Mouse (Mus musculus) liver, embryonic 12.5 days (tissue): ENCODE results near the gene Ccdc146. TPM values are rescaled to one million over a fixed set of nuclear protein-coding genes. Genes with fewer than 3 reads are reported as not detected.
"Not testable (repeated sequence)": the region's sequence is repeated elsewhere in the genome, so short reads cannot be mapped to it uniquely, and the experiment has no call there.

Source experiments
- ATAC-seq: fragments of 200-750 bp; cut with Nextera tagmentation; 2 replicates; pipeline ENCODE4 v1.8.0; 2017; ENCODE audit warnings: moderate number of reproducible peaks, mild to moderate bottlenecking, moderate library complexity
- H3K27ac ChIP-seq: fragments of 300-500 bp; sonication (generic); 2 replicates; pipeline ENCODE4 v1.5.1; 2016; ENCODE audit warnings: mild to moderate bottlenecking
- H3K27me3 ChIP-seq: fragments of 300-500 bp; sonication (generic); replicated peaks from 2 replicates; pipeline ENCODE4 v1.6.1; 2016; ENCODE audit warnings: mild to moderate bottlenecking, moderate library complexity
- H3K36me3 ChIP-seq: fragments of 300-500 bp; sonication (generic); 2 replicates; pipeline ENCODE4 v1.6.1; 2016; ENCODE audit warnings: mild to moderate bottlenecking, moderate library complexity
- H3K4me1 ChIP-seq: fragments of 300-500 bp; sonication (generic); 2 replicates; pipeline ENCODE4 v1.6.1; 2016
- H3K4me2 ChIP-seq: fragments of 300-500 bp; sonication (generic); 2 replicates; pipeline ENCODE4 v1.6.1; 2016; ENCODE audit warnings: mild to moderate bottlenecking, moderate library complexity
- H3K4me3 ChIP-seq: fragments of 300-500 bp; sonication (generic); 2 replicates; pipeline ENCODE4 v1.5.1; 2016; ENCODE audit warnings: mild to moderate bottlenecking, moderate library complexity
- H3K9ac ChIP-seq: fragments of 300-500 bp; sonication (generic); 2 replicates; pipeline ENCODE4 v1.6.1; 2016; ENCODE audit warnings: mild to moderate bottlenecking, moderate library complexity
- H3K9me3 ChIP-seq: fragments of 300-500 bp; sonication (generic); replicated peaks from 2 replicates; pipeline ENCODE4 v1.6.1; 2016; ENCODE audit warnings: mild to moderate bottlenecking, moderate library complexity
- WGBS: fragments of 180-500 bp; shearing (Covaris S2); methylation state at CpG from one replicate; pipeline ENCODE4 v1.1.7; 2016; ENCODE audit not compliant: insufficient replicate concordance; 5-methylcytosine and 5-hydroxymethylcytosine counted together
- polyA plus RNA-seq: library from polyadenylated mRNA; unstranded; fragments of >200 nt; fragmentation: Nextera tagmentation; extraction: Ambion mirVana; gene quantifications from 2 replicates; pipeline ENCODE4 v1.2.1, GENCODE M21; 2016

The Ccdc146 gene
- polyA plus RNA-seq, 1 experiment from 2014 or later: not detected

DNA sequence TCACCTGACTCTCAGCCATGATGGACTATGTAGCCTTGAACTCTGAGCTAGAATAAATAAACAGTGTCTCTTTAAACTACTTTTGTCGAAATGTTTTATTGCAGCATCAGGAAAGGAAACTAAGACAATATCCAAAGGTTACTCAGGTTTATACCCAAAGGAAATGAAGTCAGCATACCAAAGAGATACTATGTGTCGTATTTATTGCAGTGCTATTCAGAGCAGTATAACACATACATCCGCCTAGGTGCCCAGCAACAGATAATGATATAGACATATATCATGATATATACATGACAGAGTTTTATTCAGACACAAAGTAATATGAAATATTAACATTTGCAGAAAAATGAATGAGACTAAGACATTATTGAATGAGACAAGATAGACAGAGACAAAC, 61.1 kb downstream of the Ccdc146 start:
- Histone ChIP-seq H3K4me3 (no peak overlapping the region), H3K36me3 (no peaks in the 10 kb centered on the region), H3K9me3 (no peaks in the 10 kb centered on the region), H3K27ac (no peak overlapping the region), H3K4me1 (no peaks in the 10 kb centered on the region), H3K4me2 (no peak overlapping the region), H3K9ac (no peak overlapping the region), H3K27me3 (no peaks in the 10 kb centered on the region)
- WGBS: 59% methylated on average over 3 of the region's 3 CpGs
- ATAC-seq: no peak

DNA sequence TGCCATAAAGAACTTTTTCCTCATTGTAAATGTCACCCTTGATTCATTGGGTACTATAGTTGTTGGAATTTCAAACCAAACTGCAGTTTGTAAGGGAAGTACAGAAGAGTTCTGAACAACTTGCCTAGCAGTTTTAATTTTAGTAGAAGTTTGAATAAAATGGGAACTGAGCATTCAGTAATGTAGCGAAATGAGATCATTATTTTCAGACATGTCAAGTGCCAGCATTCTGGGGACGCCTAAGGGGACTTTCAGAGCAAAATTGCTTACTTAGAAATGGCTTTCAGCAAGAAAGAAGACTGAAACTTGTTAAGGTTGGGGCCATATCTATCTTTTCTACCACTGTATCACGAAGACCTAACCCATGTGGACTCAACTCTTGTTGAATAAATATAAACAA, 65.8 kb downstream of the Ccdc146 start:
- H3K9ac ChIP-seq: no peak overlapping the region
- no peak for ATAC-seq
- no peaks in the 10 kb centered on the region for H3K9me3 ChIP-seq
- no peak overlapping the region for H3K4me3 ChIP-seq
- whole genome bisulfite sequencing: 57% methylated on average over 3 of the region's 3 CpGs
- no peaks in the 10 kb centered on the region for H3K27me3 ChIP-seq
- H3K27ac ChIP-seq: no peak overlapping the region
- H3K4me2 ChIP-seq: no peak overlapping the region
- H3K36me3 ChIP-seq: no peaks in the 10 kb centered on the region
- peaks cover 6% of the 10 kb centered on the region; the same call in 1 of the 2 replicates for H3K4me1 ChIP-seq

DNA sequence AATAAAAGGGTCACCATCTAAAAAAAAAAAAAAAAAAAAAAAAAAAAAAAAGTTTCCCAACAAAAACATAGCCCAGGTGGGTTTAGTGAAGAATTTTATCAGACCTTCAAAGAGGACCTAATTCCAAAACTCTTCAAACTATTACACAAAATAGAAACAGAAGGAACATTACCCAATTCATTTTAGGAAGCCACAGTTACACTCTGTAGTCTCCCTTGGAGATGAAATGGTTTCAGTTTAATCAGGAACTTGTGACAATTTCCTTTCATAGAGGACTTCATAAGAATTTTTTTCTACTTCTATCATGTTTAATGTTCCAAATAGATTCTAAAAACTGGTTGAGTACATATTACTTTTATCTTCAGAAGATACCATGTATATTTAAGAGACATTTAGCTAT, 72.8 kb downstream of the Ccdc146 start:
- H3K9me3 ChIP-seq: no peaks in the 10 kb centered on the region
- H3K27ac ChIP-seq: no peak overlapping the region
- ATAC-seq: no peak
- H3K36me3 ChIP-seq: no peaks in the 10 kb centered on the region
- no peak overlapping the region for H3K9ac ChIP-seq
- peaks cover 6% of the 10 kb centered on the region; the same call in 1 of the 2 replicates for H3K4me1 ChIP-seq
- H3K4me3 ChIP-seq: no peak overlapping the region
- H3K27me3 ChIP-seq: no peaks in the 10 kb centered on the region
- no peak overlapping the region for H3K4me2 ChIP-seq

DNA sequence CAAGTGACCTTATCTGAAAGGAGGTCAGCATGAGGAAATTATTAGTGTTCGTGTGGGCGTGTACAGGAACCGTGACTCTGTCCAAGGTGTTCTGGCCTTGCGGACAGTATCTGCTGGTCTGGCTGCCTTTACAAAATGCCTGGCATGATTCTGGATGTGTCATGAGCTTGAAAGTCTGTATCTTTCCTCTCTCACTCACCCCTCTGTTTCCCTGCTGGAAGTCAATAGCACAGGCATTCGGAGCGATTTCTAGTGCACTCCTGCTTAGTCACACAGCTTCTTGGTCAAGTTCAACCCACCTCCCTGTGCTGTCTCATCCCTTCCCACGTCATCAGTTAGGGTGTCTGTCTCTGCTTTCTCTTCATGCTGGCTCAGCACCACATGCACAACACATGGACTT, 76.1 kb downstream of the Ccdc146 start:
- Histone ChIP-seq H3K36me3 (no peaks in the 10 kb centered on the region), H3K27me3 (no peaks in the 10 kb centered on the region), H3K4me3 (no peak overlapping the region), H3K27ac (no peak overlapping the region), H3K9me3 (no peaks in the 10 kb centered on the region), H3K4me1 (no peaks in the 10 kb centered on the region), H3K4me2 (no peak overlapping the region), H3K9ac (no peak overlapping the region)
- no peak for ATAC-seq
- 66% methylated on average over 7 of the region's 7 CpGs for WGBS

DNA sequence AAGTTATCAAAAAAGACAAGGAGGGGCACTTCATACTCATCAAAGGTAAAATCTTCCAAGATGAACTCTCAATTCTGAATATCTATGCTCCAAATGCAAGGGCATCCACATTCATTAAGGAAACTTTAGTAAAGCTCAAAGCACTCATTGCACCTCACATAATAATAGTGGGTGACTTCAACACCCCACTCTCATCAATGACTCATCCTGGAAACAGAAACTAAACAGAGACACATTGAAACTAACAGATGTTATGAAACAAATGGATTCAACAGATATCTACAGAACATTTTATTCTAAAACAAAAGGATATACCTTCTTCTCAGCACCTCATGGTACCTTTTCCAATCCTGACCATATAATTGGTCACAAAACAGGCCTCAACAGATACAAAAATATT, 82.2 kb downstream of the Ccdc146 start:
- H3K36me3 ChIP-seq, H3K4me1 ChIP-seq, ATAC-seq, H3K4me3 ChIP-seq, H3K9me3 ChIP-seq, H3K27me3 ChIP-seq, H3K27ac ChIP-seq, H3K9ac ChIP-seq, H3K4me2 ChIP-seq: not testable (repeated sequence)

DNA sequence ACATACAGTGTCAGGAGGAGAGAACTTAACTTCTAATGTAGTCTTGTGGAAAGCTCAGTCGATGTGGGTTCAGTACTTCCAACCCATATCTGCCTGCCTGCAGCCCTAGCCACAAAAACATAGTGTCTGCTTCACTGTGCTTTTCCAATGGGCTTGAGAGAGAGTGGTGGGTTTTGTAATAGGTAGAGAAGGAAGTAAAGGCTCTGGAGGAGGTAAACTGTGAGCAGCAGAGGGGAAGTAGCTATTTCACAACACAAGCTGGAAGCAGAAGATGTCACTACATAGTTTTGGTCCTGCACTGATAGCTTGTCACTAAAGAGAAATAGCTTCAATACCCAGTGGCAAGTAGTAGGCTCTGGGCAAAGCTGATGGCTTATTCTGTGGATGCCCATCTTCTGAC, 92.4 kb downstream of the Ccdc146 start:
- no peak overlapping the region for H3K4me2 ChIP-seq
- H3K36me3 ChIP-seq: no peaks in the 10 kb centered on the region
- H3K27me3 ChIP-seq: no peaks in the 10 kb centered on the region
- no peak overlapping the region for H3K4me3 ChIP-seq
- 21% methylated on average over 1 of the region's 1 CpGs for WGBS
- H3K4me1 ChIP-seq: no peaks in the 10 kb centered on the region; the same call in 1 of the 2 replicates
- ATAC-seq: no peak
- H3K27ac ChIP-seq: no peak overlapping the region
- H3K9ac ChIP-seq: no peak overlapping the region
- H3K9me3 ChIP-seq: no peaks in the 10 kb centered on the region

DNA sequence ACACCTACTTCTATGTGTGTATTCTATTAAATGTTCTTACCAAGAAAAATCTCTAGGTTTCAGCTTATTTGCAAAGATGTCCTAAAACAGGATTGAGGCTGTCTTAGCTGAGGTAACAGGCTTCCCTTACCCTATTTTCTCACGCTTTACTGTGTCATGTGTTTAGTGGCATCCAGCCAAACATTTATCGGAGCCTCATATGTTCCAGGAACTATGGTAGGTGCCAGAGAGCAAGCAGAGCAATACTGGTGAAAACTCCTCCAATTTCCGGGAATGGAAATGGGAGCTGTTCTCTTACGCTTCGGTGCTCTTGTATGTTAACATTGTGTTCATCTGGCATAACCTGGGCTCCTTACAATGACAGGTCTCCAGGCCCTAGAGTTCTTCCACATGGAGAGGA, 92.8 kb downstream of the Ccdc146 start:
- Histone ChIP-seq H3K36me3 (no peaks in the 10 kb centered on the region), H3K4me2 (no peak overlapping the region), H3K27me3 (no peaks in the 10 kb centered on the region), H3K9me3 (no peaks in the 10 kb centered on the region), H3K4me1 (no peaks in the 10 kb centered on the region; the same call in 1 of the 2 replicates), H3K9ac (no peak overlapping the region), H3K4me3 (no peak overlapping the region), H3K27ac (no peak overlapping the region)
- 77% methylated on average over 5 of the region's 5 CpGs for WGBS
- no peak for ATAC-seq

DNA sequence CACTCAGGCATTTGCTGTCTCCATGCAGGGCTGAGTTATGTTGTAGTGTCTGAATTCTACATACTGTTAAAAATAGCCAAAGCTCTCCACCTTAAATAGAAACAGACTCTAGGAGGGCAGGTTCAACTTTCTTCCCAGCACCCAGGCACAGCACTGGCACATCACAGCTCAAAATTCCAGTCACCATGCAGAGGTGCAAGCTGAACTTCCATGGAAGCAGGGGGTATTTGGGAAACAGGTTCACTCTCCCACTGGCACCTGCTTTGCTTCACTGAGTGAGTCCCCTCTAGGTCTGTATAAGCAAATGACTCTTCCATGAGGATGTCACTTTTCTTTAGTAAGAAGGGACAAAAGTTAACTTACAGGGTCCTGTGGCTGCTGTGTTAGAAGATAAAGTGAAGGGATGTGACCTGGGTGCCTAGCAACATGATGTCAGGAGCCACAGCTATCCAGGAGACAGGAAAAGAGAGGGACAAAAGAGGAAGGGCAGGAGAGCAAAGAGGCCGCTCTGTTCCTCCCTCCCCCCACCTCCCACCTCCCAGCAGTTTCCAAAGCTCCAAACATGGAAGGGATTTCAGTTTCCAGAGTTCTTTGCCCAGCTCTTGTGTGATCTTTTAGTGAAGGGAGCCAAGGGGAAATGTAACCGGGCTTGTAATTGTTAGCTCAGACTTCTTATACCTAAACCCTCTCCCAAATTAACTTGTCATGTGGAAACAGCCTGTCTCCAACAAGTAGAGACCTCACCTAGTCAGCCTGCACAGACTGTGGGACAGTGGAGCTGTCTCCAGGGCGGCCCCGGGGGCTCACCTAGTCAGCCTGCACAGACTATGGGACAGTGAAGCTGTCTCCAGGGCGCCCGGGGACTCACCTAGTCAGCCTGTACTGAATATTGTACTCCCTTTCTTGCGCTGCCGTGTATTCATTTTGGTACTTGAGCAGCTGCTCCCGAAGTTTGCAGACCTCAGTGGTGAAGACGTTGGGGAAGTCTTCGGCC, 94.5 kb downstream of the Ccdc146 start:
- ATAC-seq: no peak
- H3K9ac ChIP-seq: no peak overlapping the region
- no peaks in the 10 kb centered on the region; the same call in 1 of the 2 replicates for H3K4me1 ChIP-seq
- no peak overlapping the region for H3K4me2 ChIP-seq
- H3K27ac ChIP-seq: no peak overlapping the region
- H3K27me3 ChIP-seq: no peaks in the 10 kb centered on the region
- H3K4me3 ChIP-seq: no peak overlapping the region
- H3K9me3 ChIP-seq: no peaks in the 10 kb centered on the region
- H3K36me3 ChIP-seq: no peaks in the 10 kb centered on the region
- 47% methylated on average over 11 of the region's 11 CpGs for WGBS

DNA sequence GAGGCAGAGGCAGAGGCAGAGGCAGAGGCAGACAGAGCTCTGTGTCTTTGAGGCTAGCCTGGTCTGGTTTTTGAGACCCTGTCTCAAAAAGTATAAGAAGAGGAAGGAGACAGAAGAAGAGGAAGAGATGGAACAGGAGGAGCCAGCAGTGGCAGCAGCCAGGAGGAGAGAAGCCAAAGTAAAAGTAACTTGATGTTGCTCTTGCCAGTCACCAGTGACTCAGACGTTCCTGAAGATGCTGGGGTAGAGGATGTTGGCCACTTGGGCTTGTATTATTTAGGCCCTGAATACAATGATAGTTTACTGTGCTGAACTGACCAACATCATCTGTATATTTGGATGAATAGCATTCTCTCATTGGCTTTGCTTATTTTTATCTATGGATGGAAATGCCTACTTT, 95.9 kb downstream of the Ccdc146 start:
- WGBS: 59% methylated on average over 1 of the region's 1 CpGs
- Histone ChIP-seq H3K36me3 (no peaks in the 10 kb centered on the region), H3K9ac (no peak overlapping the region), H3K4me2 (no peak overlapping the region), H3K9me3 (no peaks in the 10 kb centered on the region), H3K27ac (no peak overlapping the region), H3K4me3 (no peak overlapping the region), H3K27me3 (no peaks in the 10 kb centered on the region), H3K4me1 (no peaks in the 10 kb centered on the region; the same call in 1 of the 2 replicates)
- no peak for ATAC-seq

DNA sequence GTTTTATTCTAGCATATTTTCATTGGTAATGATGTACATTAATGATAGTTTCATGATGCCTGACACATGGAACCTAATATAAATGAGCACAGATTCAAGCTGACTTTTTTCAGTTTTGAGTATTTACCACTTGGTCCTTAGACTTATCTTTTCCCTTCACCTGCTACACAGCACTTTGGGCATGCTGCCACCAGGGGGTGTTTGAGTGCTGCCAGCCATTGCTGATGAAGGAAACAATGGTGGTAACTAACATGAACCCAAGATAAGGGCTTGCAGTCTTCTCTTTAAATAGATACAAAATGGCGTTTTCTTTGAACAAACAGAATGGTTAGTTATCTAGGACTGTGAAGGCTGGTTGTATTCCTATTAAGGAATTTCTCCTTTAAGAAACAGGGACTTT, 98.0 kb downstream of the Ccdc146 start:
- Histone ChIP-seq H3K9ac (no peak overlapping the region), H3K36me3 (no peaks in the 10 kb centered on the region), H3K4me2 (no peak overlapping the region), H3K9me3 (no peaks in the 10 kb centered on the region), H3K4me1 (no peaks in the 10 kb centered on the region; the same call in 1 of the 2 replicates), H3K27ac (no peak overlapping the region), H3K27me3 (no peaks in the 10 kb centered on the region), H3K4me3 (no peak overlapping the region)
- 5% methylated on average over 1 of the region's 1 CpGs for WGBS
- no peak for ATAC-seq

DNA sequence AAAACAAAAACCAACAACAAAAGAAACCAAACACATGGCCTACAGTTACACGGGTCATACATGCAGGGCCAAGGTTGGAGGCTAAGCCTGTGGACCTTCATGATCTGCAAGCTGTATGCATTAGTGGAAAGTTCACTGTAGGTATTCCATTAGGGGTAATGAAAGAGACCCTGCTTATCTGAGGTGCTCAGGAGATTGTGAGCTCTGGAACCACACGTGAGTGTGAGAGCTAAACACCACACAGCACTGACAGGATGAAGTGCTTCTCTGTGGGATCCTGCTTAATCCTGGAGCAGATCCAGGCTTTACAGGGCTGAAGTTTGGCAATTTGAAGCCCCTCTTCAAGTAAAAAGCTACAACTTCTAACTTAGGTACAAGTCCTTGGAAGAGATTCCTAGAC, 104.3 kb downstream of the Ccdc146 start:
- no peak overlapping the region for H3K27ac ChIP-seq

DNA sequence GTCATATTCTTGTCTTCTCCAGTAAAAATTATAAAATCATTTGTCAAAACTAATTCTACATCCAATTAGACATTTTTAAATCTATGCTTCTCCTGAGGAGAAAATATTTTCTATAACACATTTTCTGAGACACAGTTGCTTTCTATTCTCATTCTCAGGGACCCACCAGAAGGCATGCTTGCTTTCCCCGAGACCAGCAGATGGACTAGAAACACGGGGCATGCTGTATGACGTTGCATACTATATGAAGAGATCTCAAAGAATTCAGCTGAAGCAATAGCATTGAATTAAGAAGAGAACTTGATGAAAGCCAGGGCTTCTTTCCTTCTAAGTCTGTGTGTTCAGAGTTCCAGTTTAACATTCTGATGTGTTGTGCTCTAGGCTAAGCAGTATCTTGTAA, 109.8 kb downstream of the Ccdc146 start:
- no peak for ATAC-seq
- no peaks in the 10 kb centered on the region for H3K36me3 ChIP-seq
- 71% methylated on average over 3 of the region's 3 CpGs for WGBS
- no peak overlapping the region for H3K27ac ChIP-seq
- no peaks in the 10 kb centered on the region for H3K9me3 ChIP-seq
- no peak overlapping the region for H3K4me2 ChIP-seq
- H3K27me3 ChIP-seq: no peaks in the 10 kb centered on the region
- H3K4me3 ChIP-seq: no peak overlapping the region
- no peak overlapping the region for H3K9ac ChIP-seq
- no peaks in the 10 kb centered on the region for H3K4me1 ChIP-seq

More for the DNA sequence above, 104.3 kb downstream of the Ccdc146 start:
- Histone ChIP-seq H3K27me3 (no peaks in the 10 kb centered on the region), H3K36me3 (no peaks in the 10 kb centered on the region), H3K9me3 (no peaks in the 10 kb centered on the region), H3K9ac (no peak overlapping the region), H3K4me1 (no peaks in the 10 kb centered on the region), H3K4me2 (no peak overlapping the region), H3K4me3 (no peak overlapping the region)
- 46% methylated on average over 2 of the region's 2 CpGs for WGBS
- no peak for ATAC-seq

DNA sequence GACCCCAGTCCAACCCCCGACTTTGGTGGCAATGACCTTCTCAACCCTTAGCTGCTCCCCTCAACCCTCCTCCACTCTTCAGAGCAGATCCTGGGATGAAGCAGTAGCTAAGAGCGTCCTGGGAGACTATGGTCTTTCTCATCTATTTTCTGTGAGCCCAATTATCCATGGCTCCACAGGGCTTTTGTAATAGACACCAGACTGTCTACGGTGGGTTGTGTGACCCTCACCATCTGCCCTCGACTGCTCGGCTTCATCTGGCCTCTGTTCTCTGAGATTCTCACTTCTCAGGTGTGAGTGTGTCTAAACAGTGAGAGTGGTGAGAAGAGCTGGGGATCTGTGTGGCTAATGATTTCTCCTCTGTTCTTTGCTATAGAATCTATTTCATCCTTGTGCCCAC, 117.3 kb downstream of the Ccdc146 start:
- H3K4me2 ChIP-seq: no peak overlapping the region
- ATAC-seq: no peak

More for the DNA sequence above, 117.3 kb downstream of the Ccdc146 start:
- WGBS: 68% methylated on average over 5 of the region's 5 CpGs
- H3K9ac ChIP-seq: no peak overlapping the region
- no peak overlapping the region for H3K4me3 ChIP-seq
- no peaks in the 10 kb centered on the region for H3K36me3 ChIP-seq
- no peak overlapping the region for H3K27ac ChIP-seq
- no peaks in the 10 kb centered on the region for H3K27me3 ChIP-seq
- no peaks in the 10 kb centered on the region for H3K4me1 ChIP-seq
- no peaks in the 10 kb centered on the region for H3K9me3 ChIP-seq
